Mouse (Mus musculus) heart, embryonic 11.5 days (tissue): Measurements from ENCODE around the gene Mettl7a2. TPM values are rescaled to one million over a fixed set of nuclear protein-coding genes. Genes with fewer than 3 reads are reported as not detected.
"Not testable (repeated sequence)": the region's sequence is repeated elsewhere in the genome, so short reads cannot be mapped to it uniquely, and the experiment has no call there.

ENCODE experiments used
- ATAC-seq: fragments of 200-750 bp; cut with Nextera tagmentation; replicated peaks from 2 replicates; pipeline ENCODE4 v1.8.0; 2017; ENCODE audit warnings: moderate library complexity; ENCODE audit not compliant: insufficient number of reproducible peaks, low FRiP score, low TSS enrichment
- H3K27ac ChIP-seq: fragments of 300-500 bp; sonication (generic); 2 replicates; pipeline ENCODE4 v1.5.1; 2014; ENCODE audit warnings: mild to moderate bottlenecking, low read depth, low read length
- H3K27me3 ChIP-seq: fragments of 300-500 bp; sonication (generic); 2 replicates; pipeline ENCODE4 v1.6.1; 2014; ENCODE audit warnings: mild to moderate bottlenecking, low read length, mixed read lengths; ENCODE audit not compliant: control insufficient read depth, insufficient read depth
- H3K36me3 ChIP-seq: fragments of 300-500 bp; sonication (generic); 2 replicates; pipeline ENCODE4 v1.6.1; 2014; ENCODE audit warnings: mild to moderate bottlenecking, low read length, moderate library complexity, mixed read lengths; ENCODE audit not compliant: control insufficient read depth, insufficient read depth
- H3K4me1 ChIP-seq: fragments of 300-500 bp; sonication (generic); 2 replicates; pipeline ENCODE4 v1.6.1; 2014; ENCODE audit warnings: low read length; ENCODE audit not compliant: control insufficient read depth, insufficient read depth
- H3K4me2 ChIP-seq: fragments of 300-500 bp; sonication (generic); 2 replicates; pipeline ENCODE4 v1.6.1; 2014; ENCODE audit warnings: mild to moderate bottlenecking, moderate library complexity
- H3K4me3 ChIP-seq: fragments of 300-500 bp; sonication (generic); 2 replicates; pipeline ENCODE4 v1.5.1; 2014; ENCODE audit warnings: low read depth, low read length
- H3K9ac ChIP-seq: fragments of 300-500 bp; sonication (generic); 2 replicates; pipeline ENCODE4 v1.6.1; 2014; ENCODE audit warnings: mild to moderate bottlenecking, low read depth, low read length, moderate library complexity
- H3K9me3 ChIP-seq: fragments of 300-500 bp; sonication (generic); replicated peaks from 2 replicates; pipeline ENCODE4 v1.6.1; 2016; ENCODE audit warnings: low read length; ENCODE audit not compliant: control insufficient read depth
- WGBS: fragments of 180-500 bp; shearing (Covaris S2); extraction: QIAGEN DNeasy Blood & Tissue Kit; methylation state at CpG from one replicate; pipeline ENCODE4 v1.1.7; 2014; ENCODE audit not compliant: insufficient replicate concordance; 5-methylcytosine and 5-hydroxymethylcytosine counted together
- polyA plus RNA-seq: library from polyadenylated mRNA; unstranded; fragments of >200 nt; fragmentation: Nextera tagmentation; extraction: Ambion mirVana; gene quantifications from 2 replicates; pipeline ENCODE4 v1.2.1, GENCODE M21; 2014

Gene Mettl7a2
- polyA plus RNA-seq, 1 experiment from 2014 or later = not detected

GRCm38 (mm10) chr15:100351501-100352060 is 1.4 kb upstream of the Mettl7a2 start:
- no peak overlapping the region for H3K4me3 ChIP-seq
- H3K27ac ChIP-seq = no peak overlapping the region
- no peaks in the 10 kb centered on the region for H3K9me3 ChIP-seq
- H3K4me2 ChIP-seq = no peak overlapping the region
- 53% methylated on average over 6 of the region's 6 CpGs for WGBS
- no peaks in the 10 kb centered on the region for H3K36me3 ChIP-seq
- H3K9ac ChIP-seq = no peak overlapping the region
- no peak for ATAC-seq
- peaks cover 14% of the 10 kb centered on the region; the same call in 1 of the 2 replicates for H3K4me1 ChIP-seq
- H3K27me3 ChIP-seq = no peaks in the 10 kb centered on the region

- not testable (repeated sequence) for H3K27me3 ChIP-seq, H3K27ac ChIP-seq, H3K36me3 ChIP-seq, ATAC-seq, H3K9ac ChIP-seq, H3K9me3 ChIP-seq, H3K4me3 ChIP-seq, H3K4me2 ChIP-seq
- peaks cover 14% of the 10 kb centered on the region; the same call in 1 of the 2 replicates for H3K4me1 ChIP-seq
- 80% methylated on average over 11 of the region's 22 CpGs for WGBS
Measured at GRCm38 (mm10) chr15:100353399-100353798, 399 bp downstream of the Mettl7a2 start.

DNA sequence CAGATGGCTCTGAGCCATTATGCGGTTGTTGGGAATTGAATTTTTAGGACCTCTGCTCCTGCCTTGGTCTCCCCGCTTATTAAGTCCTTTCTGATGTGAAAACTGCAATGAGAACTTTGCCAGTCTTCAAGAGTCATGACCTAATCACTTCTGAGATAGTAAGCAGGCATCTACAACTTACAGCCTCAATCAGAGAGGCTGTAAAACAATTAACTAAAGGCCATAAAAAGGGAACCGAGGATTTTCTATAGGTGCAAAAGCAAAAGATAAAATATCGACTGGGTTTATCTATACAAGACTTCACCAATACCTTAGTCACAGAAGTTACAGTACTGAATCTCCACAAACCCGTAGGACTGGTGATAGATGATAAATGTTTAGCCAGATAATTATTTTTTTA is 2.9 kb downstream of the Mettl7a2 start:
- Histone ChIP-seq H3K36me3 (no peaks in the 10 kb centered on the region), H3K9me3 (no peaks in the 10 kb centered on the region), H3K4me1 (peaks cover 9% of the 10 kb centered on the region; the same call in 1 of the 2 replicates), H3K9ac (no peak overlapping the region), H3K4me2 (no peak overlapping the region), H3K27ac (no peak overlapping the region), H3K4me3 (no peak overlapping the region), H3K27me3 (no peaks in the 10 kb centered on the region)
- WGBS = 80% methylated on average over 5 of the region's 5 CpGs
- ATAC-seq = no peak

GRCm38 (mm10) chr15:100364242-100364641 is 11.2 kb downstream of the Mettl7a2 start, which contains the start of gene Higd1c:
Higd1c (plus strand) TSS chr15:100364542.
- no peak within 1 kb of the TSS for H3K4me2 ChIP-seq
- no peaks in the 10 kb centered on the region for H3K27me3 ChIP-seq
- H3K27ac ChIP-seq = no peak within 1 kb of the TSS
- H3K4me1 ChIP-seq = no peaks in the 10 kb centered on the region
- no peak within 1 kb of the TSS for H3K4me3 ChIP-seq
- no peak within 1 kb of the TSS for H3K9ac ChIP-seq
- 58% methylated on average over 7 of the region's 7 CpGs for WGBS
- H3K36me3 ChIP-seq = no peaks in the 10 kb centered on the region
- no peaks in the 10 kb centered on the region for H3K9me3 ChIP-seq
- no peak for ATAC-seq

DNA sequence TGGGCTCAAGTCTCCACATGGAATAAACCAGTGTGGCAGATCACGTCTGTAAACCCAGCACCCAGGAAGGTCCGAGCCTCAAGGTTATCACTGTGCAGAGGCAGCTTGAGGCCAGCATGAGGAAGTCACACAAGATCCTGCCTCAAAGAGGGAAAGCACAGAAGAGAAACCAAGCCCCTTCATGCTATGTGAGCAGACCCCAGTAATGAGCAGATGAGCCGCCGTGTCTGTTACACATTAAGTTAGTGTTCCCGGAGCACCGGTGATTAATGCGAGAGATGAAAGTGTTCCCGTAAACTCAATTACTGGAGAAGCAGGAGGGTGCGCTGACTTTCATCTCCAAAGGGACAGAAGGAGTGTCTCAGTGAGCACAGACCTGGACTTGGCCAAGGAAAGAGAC is 13.0 kb downstream of the Mettl7a2 start:
- ATAC-seq, H3K36me3 ChIP-seq, H3K9ac ChIP-seq, H3K27ac ChIP-seq, H3K4me3 ChIP-seq, H3K4me2 ChIP-seq, H3K27me3 ChIP-seq, H3K9me3 ChIP-seq, H3K4me1 ChIP-seq: not testable (repeated sequence)
- WGBS = 80% methylated on average over 8 of the region's 9 CpGs

- ATAC-seq = no peak
- Histone ChIP-seq H3K27ac (no peak overlapping the region), H3K4me1 (no peaks in the 10 kb centered on the region), H3K4me2 (no peak overlapping the region), H3K9me3 (no peaks in the 10 kb centered on the region), H3K27me3 (no peaks in the 10 kb centered on the region), H3K36me3 (no peaks in the 10 kb centered on the region), H3K4me3 (no peak overlapping the region), H3K9ac (no peak overlapping the region)
- 82% methylated on average over 7 of the region's 7 CpGs for WGBS
Measured at GRCm38 (mm10) chr15:100367119-100367518, 14.1 kb downstream of the Mettl7a2 start.

DNA sequence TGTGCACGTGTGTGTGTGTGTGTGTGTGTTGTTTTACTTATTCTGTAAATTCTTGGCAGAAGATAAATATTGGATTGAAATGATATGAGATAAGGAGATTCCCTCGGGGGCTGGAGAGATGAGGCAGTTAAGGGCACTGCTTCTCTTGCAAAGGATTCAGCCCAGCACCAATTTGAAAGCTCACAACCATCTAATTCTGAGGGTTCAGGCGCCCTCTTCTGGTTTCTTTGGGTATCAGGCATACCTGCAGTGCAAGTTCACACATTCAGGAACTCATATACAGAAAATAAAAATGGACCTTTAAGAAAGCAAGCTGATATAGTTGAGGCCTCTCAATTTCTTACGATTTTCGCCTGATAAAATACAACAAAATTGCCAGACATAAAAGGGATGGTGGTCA is 22.1 kb downstream of the Mettl7a2 start:
- Histone ChIP-seq H3K4me1 (no peaks in the 10 kb centered on the region), H3K36me3 (no peaks in the 10 kb centered on the region), H3K4me2 (no peak overlapping the region), H3K27me3 (no peaks in the 10 kb centered on the region), H3K4me3 (no peak overlapping the region), H3K9me3 (no peaks in the 10 kb centered on the region), H3K27ac (no peak overlapping the region), H3K9ac (no peak overlapping the region)
- ATAC-seq = no peak
- WGBS = 28% methylated on average over 5 of the region's 5 CpGs

GRCm38 (mm10) chr15:100377847-100378505 is 25.0 kb downstream of the Mettl7a2 start:
- 23% methylated on average over 3 of the region's 9 CpGs for WGBS
- not testable (repeated sequence) for H3K4me1 ChIP-seq, ATAC-seq, H3K27me3 ChIP-seq, H3K27ac ChIP-seq, H3K9me3 ChIP-seq, H3K36me3 ChIP-seq, H3K4me3 ChIP-seq, H3K9ac ChIP-seq, H3K4me2 ChIP-seq

- WGBS = 87% methylated on average over 8 of the region's 8 CpGs
- no peaks in the 10 kb centered on the region for H3K27me3 ChIP-seq
- H3K4me2 ChIP-seq = no peak overlapping the region
- no peaks in the 10 kb centered on the region for H3K4me1 ChIP-seq
- no peak overlapping the region for H3K4me3 ChIP-seq
- no peaks in the 10 kb centered on the region for H3K36me3 ChIP-seq
- no peak overlapping the region for H3K9ac ChIP-seq
- no peak for ATAC-seq
- H3K9me3 ChIP-seq = no peaks in the 10 kb centered on the region
- H3K27ac ChIP-seq = no peak overlapping the region
Measured at GRCm38 (mm10) chr15:100379658-100380057, 26.7 kb downstream of the Mettl7a2 start.
